Mouse (Mus musculus) adrenal gland, adult 8-10 months (tissue): ENCODE results near the gene Lclat1. TPM values are rescaled to one million over a fixed set of nuclear protein-coding genes. Genes with fewer than 3 reads are reported as not detected.
A peak's percentile ranks its signal among the peaks of the same experiment; 100 is the strongest.

Experiments used
- DNase-seq: peaks from one replicate; pipeline ENCODE4 v3.0.0; 2022
- total RNA-seq, 4 experiments: library from RNA; stranded (reverse); gene quantifications; 2 replicates each; pipeline ENCODE4 v1.2.4; 2022

The Lclat1 gene
- total RNA-seq, 4 experiments from 2014 or later = 40.9 to 45.9 (median 42.3) TPM

GRCm38 (mm10) chr17:73203642-73204332 is 96.0 kb downstream of the Lclat1 start:
- DNase-seq = no peak

GRCm38 (mm10) chr17:73210960-73211531 is 103.3 kb downstream of the Lclat1 start:
- DNase-seq = no peak

DNA sequence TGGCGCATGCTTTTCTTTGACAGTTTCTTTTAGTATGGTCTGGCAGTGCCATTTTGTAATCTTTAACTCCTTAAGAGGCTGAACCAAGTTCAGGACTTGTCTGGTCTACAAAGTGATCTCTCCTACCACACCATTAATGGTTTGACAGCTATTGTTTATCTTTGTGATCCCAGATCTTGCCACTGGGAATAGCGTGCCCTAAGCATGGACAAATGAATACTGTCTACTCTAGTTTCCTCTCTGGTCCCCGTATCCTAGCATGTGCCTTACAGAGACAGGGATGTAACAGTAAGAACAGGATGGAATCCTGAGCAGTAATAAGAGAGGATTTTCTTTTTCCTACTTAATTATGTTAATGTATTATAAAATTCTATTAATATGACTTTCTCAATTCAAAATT is 105.0 kb downstream of the Lclat1 start:
- DNase-seq = no peak

DNA sequence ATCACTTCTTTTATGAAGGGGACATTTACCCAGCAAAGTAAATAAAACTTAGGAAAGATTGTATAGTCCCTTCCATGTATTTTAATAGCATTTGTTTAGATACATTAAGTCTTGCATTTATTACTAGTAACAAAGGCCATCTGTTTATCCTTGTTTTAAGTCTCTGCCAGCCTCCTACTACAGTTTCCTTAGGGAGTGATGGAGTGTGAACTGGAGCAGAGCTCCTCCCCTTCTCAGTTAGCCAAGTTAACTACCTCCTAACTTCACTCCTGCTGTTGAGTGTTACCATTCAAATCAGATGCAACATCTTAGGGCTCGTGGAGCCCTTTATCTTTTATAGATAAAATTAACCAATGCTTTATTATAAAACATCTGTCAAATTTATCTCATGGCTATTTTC is 105.4 kb downstream of the Lclat1 start:
- DNase-seq = no peak

GRCm38 (mm10) chr17:73213677-73214076 is 105.9 kb downstream of the Lclat1 start:
- no peak for DNase-seq

DNA sequence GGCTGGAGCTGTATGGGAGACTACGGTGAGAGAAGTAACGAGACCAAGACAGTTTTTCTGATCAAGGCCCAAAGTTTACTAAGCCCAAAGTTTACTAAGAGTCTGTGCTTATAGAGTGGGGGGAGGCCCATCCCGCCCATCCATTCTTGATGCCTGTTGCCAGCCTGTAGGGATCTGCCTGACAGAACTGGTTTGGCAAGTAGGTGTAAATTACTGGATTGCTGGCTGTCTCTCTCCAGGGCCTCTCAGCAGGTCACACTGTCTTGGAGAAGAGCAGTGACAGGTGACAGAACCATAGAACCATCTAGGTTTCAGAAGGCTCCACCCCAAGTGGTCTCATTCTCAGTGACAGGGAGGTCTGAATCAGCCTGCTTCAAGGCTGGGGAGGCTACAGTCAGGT is 109.5 kb downstream of the Lclat1 start:
- no peak for DNase-seq

GRCm38 (mm10) chr17:73220746-73221145 is 113.0 kb downstream of the Lclat1 start:
- no peak for DNase-seq

DNA sequence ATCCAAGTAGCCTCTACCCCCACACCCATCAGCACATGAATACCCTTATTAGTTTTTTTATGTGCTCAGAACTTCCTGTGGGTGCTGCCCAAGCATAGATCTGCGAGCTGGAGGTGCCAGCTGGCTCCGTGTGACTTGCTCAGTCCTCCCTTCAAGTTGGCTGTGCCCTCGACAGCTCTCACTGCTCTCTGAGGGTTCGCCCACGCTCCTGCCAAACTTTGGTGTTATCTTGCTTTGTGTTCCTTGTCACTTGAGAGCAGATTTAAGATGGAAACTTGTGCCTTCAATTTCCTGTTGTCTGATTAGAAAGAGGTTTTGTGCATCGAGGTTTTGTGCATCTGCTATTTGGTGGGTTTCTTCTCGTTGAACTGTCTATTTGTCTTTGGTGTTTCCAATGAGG is 114.3 kb downstream of the Lclat1 start:
- DNase-seq = no peak

DNA sequence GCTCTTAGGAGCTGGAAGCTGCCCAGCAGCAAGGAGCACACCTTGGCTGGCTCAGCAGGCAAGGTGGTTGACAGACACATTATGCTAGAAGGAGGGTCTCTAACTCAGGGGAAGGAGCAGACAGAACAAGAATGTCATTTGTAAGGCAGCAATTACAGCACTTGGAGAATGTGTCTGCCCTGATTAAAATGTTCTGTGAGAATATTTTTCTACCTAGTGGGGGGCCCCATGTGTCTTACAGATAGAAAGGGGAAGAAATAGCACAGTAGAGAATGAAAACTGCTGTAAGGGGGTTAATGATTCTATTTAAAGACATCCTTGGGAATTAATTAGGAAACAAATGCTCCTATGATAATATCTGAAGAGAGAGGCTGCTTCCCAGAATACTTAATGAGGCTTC is 117.7 kb downstream of the Lclat1 start:
- no peak for DNase-seq

- DNase-seq = no peak
Measured at GRCm38 (mm10) chr17:73225996-73226395, 118.2 kb downstream of the Lclat1 start.

- no peak for DNase-seq
Measured at GRCm38 (mm10) chr17:73226595-73226994, 118.8 kb downstream of the Lclat1 start.

DNA sequence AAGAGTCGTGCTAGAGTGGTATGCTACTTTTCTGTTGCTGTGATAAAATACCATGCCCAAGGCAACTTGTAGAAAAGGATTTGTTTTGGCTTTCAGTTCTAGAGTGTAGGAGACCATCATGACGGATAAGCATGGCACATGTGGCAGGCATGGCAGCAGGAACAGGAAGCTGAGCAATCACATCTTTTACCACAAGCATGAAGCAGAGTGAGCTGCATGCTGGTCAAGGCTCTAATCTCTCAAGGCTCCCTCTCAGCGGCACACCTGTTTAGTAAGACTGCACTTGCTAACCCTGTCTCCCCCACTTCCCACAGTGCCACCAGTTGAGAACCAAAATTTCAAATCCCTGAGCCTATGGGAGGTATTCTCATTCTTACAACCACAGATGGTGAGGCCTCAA is 119.6 kb downstream of the Lclat1 start:
- DNase-seq = no peak

GRCm38 (mm10) chr17:73229445-73230155 is 121.8 kb downstream of the Lclat1 start:
- DNase-seq = no peak

GRCm38 (mm10) chr17:73230340-73230989 is 122.7 kb downstream of the Lclat1 start:
- no peak for DNase-seq

- DNase-seq = no peak
Measured at GRCm38 (mm10) chr17:73231337-73231736, 123.6 kb downstream of the Lclat1 start.

- DNase-seq = no peak
Measured at GRCm38 (mm10) chr17:73232593-73232992, 124.8 kb downstream of the Lclat1 start.

GRCm38 (mm10) chr17:73233975-73234374 is 126.2 kb downstream of the Lclat1 start:
- DNase-seq = no peak

- peak; percentile 59 for DNase-seq
Measured at GRCm38 (mm10) chr17:73237178-73237853, 129.5 kb downstream of the Lclat1 start.

GRCm38 (mm10) chr17:73238501-73238900 is 130.7 kb downstream of the Lclat1 start:
- peak; percentile 64 for DNase-seq

- no peak for DNase-seq
Measured at GRCm38 (mm10) chr17:73241085-73241848, 133.5 kb downstream of the Lclat1 start.

GRCm38 (mm10) chr17:73243676-73244075 is 135.9 kb downstream of the Lclat1 start:
- no peak for DNase-seq

DNA sequence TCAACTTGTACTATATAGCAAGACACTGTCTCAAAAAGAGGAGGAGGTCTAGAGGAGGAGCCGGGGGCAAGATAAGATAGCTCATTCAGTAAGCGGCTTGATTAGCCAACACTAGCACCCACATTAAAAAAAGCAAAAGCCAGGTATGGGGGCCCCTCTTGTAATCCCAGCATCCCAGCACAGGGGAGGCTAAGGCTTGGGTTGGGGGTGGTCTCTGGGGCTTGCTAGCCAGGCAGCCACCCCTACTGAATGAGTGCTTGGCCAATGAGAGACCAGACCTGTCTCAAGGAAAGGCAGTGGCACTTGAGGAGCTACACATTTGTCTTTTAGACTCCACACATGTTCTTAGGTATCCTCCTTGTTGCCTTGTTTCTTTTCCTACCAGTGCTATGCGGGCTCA is 136.8 kb downstream of the Lclat1 start:
- no peak for DNase-seq
